Mouse (Mus musculus) kidney, adult 18-20 months (tissue): Measurements from ENCODE around the gene Fbxl17.

Experiments
- DNase-seq: peaks from one replicate; pipeline ENCODE4 v3.0.0; 2021

Fbxl17 gene

GRCm38 (mm10) chr17:63499636-63500155, at the start of gene Fbxl17:
Fbxl17 (minus strand) TSS chr17:63500017.
- DNase-seq, result peak; percentile 83

GRCm38 (mm10) chr17:63547465-63547864, 47.6 kb upstream of the Fbxl17 start:
- no peak for DNase-seq

DNA sequence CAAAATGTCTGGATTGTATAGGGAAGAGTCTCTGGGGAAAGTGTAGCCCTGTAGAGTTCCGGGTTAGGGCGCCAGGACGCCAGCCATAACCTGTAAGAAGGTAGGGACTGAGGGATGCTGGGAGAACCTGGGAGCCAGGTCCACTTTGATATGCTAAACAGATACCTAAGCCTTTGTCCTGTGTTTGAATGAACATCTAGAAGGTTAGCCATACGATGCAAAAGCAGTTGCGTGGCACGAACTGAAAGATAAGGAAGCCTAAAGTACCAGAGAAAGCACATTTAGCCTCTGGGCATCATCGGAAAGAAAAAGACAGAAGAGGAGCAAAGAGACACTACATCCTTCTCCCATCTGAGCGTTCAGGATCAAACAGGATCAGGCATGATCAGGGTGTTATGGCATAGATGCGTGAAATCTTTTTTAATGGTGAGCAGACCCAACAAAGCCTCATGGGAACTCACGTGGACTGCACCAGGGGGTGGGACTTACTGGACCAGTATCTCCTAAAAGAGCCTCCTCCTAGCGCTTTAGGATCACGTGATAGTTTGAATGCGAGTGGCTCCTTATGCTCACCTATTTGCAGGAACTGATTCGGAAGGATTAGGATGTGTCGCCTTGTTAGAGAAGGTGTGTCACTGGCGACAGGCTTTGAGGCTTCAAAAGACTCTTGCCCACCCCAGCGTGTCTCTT, 34.9 kb upstream of the Fbxl17 start:
- DNase-seq, result no peak

GRCm38 (mm10) chr17:63533074-63533836, 33.4 kb upstream of the Fbxl17 start:
- no peak for DNase-seq

DNA sequence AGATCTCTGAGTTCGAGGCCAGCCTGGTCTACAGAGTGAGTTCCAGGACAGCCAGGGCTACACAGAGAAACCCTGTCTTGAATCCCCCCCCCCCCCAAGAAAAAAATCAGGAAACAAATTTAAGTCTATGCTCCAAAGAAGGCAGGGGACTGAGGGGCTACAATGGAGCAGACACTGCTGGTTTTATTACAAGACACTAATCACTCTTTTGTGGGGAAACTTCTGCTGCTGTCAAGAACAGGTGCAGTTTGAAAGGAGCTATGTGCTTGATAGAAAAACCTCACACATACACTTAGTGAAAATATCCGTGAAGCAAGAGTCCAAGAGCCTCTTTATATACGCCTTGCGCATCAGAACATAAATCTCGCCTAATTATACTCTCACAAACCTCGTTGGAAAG, 29.7 kb upstream of the Fbxl17 start:
- no peak for DNase-seq

DNA sequence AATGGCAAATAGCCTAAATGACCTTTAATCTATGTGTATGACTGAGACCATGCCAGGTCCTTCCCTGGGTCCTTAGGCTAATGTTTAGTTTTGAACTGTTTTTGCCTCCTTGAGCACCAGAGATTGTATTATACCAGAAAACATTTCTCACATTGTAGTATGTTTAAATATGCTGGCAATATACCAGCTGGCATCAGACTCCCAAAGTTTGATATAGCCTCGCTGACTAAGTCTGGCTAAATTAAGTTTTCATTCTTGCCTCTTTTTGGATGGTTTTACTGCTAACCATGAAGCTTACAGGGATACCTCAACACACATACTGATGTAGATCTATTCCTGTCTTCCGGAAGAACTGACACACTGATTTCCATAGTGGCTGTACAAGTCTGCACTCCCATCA, 20.9 kb upstream of the Fbxl17 start:
- DNase-seq, result no peak

- DNase-seq, result no peak
Measured at GRCm38 (mm10) chr17:63510451-63510850, 10.6 kb upstream of the Fbxl17 start.

DNA sequence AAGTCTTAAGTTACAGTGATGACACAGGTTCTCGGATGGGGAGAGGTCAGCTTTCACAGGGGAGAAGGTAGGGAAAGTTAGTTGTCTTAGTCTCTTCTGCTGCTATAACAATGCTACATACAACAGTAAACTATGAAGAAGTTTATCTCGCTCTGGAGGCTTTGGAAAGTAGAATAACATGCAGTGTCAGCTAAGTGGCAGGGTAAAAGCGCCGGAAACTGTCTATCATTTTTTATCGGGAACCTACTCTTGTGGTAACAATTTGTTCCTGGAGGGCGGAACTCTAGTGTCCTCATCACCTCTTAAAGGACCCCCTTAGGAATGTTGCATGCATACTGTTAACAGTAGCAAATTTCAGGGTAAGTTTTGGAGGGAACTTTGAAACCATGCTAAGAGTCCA, 1.3 kb upstream of the Fbxl17 start:
- DNase-seq, result no peak

GRCm38 (mm10) chr17:63500156-63500834, 478 bp upstream of the Fbxl17 start:
- peak; percentile 85 for DNase-seq

DNA sequence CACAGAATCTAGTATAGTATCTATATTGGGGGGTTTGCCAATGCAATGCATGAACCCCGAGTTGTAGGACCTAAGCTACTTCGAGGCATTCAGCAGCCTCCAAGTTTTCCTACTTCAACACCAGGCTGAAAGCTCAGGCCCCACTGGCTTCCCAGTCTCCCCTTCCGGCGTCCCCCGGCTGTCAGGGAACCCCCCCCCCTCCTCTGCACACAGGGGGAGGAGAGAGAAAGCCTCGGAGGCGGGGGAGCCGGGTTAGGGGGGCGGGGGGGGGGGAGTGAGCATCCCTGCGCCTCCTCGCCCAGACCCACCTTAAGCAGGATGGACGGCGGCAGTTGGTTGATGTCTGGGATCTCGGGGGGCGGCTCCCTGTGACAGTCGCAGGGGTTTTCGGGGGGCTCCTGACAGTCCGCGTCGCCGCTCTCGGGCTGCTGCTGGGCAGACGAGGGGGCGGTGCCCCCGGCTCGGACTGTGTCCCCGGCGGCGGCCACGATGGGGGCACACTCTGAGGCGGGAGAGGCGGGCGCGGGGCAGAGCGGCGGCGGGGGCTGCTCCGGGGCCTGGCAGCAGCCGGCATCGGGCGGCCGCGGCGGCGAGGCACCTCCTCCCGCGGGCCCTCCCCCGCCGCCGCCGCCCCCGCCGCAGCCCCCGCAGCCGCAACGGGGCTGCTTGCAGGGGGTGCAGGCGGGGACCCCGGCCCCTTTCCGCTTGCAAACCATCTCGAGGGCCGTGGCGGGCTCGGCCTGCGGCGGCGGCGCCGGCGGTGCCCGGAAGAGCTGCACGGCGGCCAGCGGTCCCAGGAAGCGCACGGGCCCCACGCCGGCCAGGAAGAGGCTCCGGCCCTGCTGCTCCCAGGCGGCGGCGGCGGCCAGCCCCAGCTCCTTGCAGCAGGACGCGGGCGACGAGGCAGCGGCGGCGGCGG, 841 bp downstream of the Fbxl17 start:
- DNase-seq, result peak; percentile 55

GRCm38 (mm10) chr17:63498182-63498716, 1.6 kb downstream of the Fbxl17 start:
- no peak for DNase-seq

DNA sequence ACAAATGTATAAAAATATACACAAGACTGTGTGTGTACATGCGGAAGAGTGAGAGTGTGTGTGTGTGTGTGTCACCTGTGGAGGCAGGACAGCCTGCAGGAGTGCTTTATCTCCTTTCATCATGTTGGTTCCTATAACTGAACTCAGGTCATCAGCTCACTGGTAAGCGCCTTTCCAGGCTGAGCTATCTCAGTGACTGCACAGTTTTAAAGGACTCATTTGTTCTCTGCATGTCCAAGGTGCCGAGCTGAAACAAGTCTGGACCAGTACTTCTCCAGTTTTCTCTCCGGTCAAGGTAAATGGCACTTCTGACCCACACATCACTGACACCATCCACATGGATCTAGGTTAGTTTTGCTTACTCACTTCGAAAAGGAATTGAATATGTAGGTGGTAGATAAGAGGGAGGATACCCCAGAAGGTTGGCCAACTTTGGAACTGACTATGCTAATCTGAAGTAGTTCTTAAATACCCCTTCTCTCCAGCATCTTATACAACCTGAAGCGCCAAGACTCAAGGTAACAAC, 2.5 kb downstream of the Fbxl17 start:
- no peak for DNase-seq

DNA sequence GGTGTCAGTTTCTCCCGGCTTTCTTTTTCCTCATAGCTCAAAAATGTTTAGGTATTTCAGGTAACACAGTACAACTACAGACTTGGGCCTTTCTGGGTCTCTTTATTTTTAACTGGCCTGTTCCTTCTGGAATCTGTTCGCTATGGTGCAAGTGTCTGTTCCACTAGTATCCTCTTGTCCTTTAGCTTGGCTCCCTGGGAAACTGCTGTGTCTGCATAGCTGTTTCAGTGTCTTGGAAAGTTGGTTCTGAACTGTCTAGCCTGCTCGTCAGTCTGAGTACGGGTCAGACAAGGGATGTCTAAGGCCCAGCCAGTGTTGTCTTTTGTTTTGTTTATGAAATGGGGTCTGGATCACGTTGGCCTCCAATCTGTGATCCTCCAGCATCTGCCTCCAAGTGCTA, 3.7 kb downstream of the Fbxl17 start:
- no peak for DNase-seq

DNA sequence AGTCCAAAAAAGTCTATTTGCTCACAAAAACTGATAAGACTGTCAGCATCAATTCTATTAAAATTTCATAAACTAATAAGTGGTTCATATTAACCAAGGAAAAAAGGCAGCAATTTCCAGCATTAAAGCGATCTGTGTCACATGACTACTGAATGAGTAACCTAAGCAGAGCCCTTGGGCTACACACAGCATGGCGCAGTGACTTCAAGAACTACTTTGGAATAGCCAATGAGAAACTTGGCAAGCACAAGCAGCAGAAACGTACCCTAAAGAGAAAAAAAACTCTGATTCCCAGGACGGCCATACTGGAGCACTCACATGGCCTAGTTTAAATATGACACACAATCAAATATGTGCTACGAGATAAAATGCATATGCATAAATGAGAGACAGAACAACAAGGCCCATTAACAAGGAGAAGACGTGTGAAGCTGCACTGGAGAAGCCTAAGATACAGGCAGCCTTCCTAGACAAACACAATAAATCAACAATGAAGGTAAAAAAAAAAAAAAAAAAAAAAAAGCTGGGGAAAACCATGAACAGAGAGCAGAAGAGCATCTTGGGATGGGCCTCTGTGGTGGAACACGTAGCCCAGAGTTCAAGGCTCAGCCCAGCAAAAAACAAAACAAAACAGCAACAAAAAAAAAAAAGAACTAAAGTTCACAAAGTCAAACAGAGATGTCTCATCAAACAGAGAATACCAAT, 5.8 kb downstream of the Fbxl17 start:
- DNase-seq, result no peak

GRCm38 (mm10) chr17:63493274-63493673, 6.5 kb downstream of the Fbxl17 start:
- peak; percentile 27 for DNase-seq

GRCm38 (mm10) chr17:63492665-63493273, 7.0 kb downstream of the Fbxl17 start:
- no peak for DNase-seq

DNA sequence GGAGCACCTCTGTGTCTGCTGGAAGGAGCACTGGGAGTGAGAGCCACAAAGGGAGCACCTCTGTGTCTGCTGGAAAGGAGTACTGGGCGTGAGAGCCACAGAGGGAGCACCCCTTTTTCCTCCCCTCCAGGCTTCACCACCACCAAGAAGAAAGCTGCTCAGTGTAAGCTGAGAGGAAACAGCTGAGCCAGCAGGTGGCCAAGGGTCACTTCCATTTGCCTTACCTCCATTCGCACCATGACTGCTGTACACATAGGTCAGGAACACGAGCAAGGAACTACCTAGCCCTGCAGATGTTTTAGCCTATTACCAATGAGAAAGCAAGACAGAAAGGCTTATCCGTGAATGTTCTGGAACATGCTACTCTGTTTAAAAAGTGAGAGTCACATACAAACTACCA, 10.3 kb downstream of the Fbxl17 start:
- peak; percentile 35 for DNase-seq

DNA sequence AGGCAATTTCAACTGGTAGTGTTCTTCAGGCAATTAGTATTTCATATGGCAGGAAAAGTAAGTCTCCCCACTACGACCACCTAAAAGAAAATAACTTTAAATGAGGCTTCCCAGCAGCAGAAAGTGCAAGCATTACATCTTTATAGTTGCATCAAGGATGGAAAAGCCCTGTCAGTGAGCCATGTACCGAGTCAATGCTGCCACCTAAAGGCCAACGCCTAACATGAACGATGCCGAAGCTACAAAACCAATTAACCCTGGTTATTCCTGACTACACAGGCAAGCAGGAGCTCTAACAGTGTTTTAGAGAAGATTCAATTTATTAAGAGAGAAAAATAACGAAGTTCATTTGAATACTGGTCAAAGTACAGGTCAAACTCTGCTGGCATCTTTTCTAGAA, 32.0 kb downstream of the Fbxl17 start:
- peak; percentile 54 for DNase-seq

DNA sequence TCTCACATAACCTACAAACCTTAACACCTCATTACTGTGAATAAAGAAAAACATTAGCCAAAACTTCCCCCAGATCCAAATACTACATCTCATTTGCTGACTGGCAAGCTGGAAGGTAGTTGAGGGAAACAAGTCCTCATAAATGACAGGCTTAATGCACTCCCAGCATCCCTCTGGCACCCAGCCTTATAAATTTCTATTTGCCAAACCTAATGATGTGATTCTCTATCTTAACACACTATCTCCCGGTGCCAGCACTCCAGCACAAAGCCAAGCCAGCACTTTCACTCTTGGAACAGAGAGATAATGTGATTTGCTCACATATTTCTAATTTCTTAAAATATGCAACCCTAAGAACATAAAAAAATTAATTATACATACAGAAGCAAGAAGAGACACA, 34.6 kb downstream of the Fbxl17 start:
- no peak for DNase-seq

GRCm38 (mm10) chr17:63462512-63462911, 37.3 kb downstream of the Fbxl17 start:
- no peak for DNase-seq
